Mouse (Mus musculus): ENCODE measurements around the gene Zbtb12.

DNA sequence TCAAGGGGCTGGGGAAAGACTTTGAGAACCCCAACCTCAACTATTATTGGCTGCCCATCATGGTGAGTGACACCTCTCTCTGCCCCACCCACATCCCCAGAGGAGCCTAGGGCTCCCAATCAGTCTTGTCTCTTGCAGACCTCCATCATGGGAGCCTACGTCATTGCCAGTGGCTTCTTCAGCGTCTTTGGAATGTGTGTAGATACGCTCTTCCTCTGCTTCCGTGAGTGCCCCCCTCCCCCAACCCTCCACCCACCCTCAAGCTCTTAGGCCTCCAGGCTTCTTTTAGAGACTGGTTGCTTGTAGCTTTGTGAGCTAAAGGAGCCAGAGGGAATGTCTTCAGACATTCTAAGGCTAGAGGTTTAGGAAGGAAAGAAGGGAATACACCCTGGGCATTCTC, 49.6 kb downstream of the Zbtb12 start:
- no peak for TF ChIP-seq RCOR1 (conservative IDR thresholded peaks at IDR 0.05; ENCODE audit: low read depth, low read length)
- TF ChIP-seq ZMIZ1 (IDR thresholded peaks at IDR 0.05; ENCODE audit: low read depth, low read length) = no peak
- TF ChIP-seq CTCF (conservative IDR thresholded peaks at IDR 0.05 in 1 of 2, IDR thresholded peaks at IDR 0.05 in 1 of 2; ENCODE audit: low read depth in 2 of 2, low read length in 2 of 2) = no peak
- no peak for TF ChIP-seq POLR2A (IDR thresholded peaks at IDR 0.05; ENCODE audit: low read depth, low read length)
- TF ChIP-seq E2F4 (IDR thresholded peaks at IDR 0.05; ENCODE audit: insufficient replicate concordance, low read depth, low read length) = no peak
- no peak for TF ChIP-seq SMC3 (IDR thresholded peaks at IDR 0.05; ENCODE audit: low read depth, low read length)
- TF ChIP-seq ZC3H11A (IDR thresholded peaks at IDR 0.05; ENCODE audit: low read depth, low read length) = no peak
- no peak for TF ChIP-seq EP300 (IDR thresholded peaks at IDR 0.05; ENCODE audit: low read length)

All from CH12.LX (cell line).